Mouse (Mus musculus) lung, embryonic 16.5 days (tissue): Measurements from ENCODE around the gene Ccdc57. TPM values are rescaled to one million over a fixed set of nuclear protein-coding genes. Genes with fewer than 3 reads are reported as not detected.
A peak's percentile ranks its signal among the peaks of the same experiment; 100 is the strongest.

ENCODE experiments used
- ATAC-seq: fragments of 200-750 bp; cut with Nextera tagmentation; 2 replicates; pipeline ENCODE4 v1.8.0; 2017; ENCODE audit warnings: low read depth, mild to moderate bottlenecking, moderate library complexity
- H3K27ac ChIP-seq: fragments of 300-500 bp; sonication (generic); 2 replicates; pipeline ENCODE4 v1.5.1; 2014; ENCODE audit warnings: mild to moderate bottlenecking, control low read depth, low read length
- H3K27me3 ChIP-seq: fragments of 300-500 bp; sonication (generic); 2 replicates; pipeline ENCODE4 v1.6.1; 2014; ENCODE audit warnings: low read depth, low read length, mixed read lengths; ENCODE audit not compliant: control insufficient read depth, insufficient read depth
- H3K36me3 ChIP-seq: fragments of 300-500 bp; sonication (generic); 2 replicates; pipeline ENCODE4 v1.6.1; 2014; ENCODE audit warnings: low read length; ENCODE audit not compliant: control insufficient read depth, insufficient read depth
- H3K4me1 ChIP-seq: fragments of 300-500 bp; sonication (generic); replicated peaks from 2 replicates; pipeline ENCODE4 v1.6.1; 2014; ENCODE audit warnings: low read length, mixed read lengths; ENCODE audit not compliant: control insufficient read depth, insufficient read depth
- H3K4me2 ChIP-seq: fragments of 300-500 bp; sonication (generic); 2 replicates; pipeline ENCODE4 v1.6.1; 2014; ENCODE audit warnings: low read depth, low read length, control low read depth
- H3K4me3 ChIP-seq: fragments of 300-500 bp; sonication (generic); 2 replicates; pipeline ENCODE4 v1.5.1; 2014; ENCODE audit warnings: mild to moderate bottlenecking, low read length, control low read depth
- H3K9ac ChIP-seq: fragments of 300-500 bp; sonication (generic); 2 replicates; pipeline ENCODE4 v1.6.1; 2014; ENCODE audit warnings: low read length, control low read depth
- H3K9me3 ChIP-seq: fragments of 300-500 bp; sonication (generic); 2 replicates; pipeline ENCODE4 v1.6.1; 2016; ENCODE audit warnings: low read length; ENCODE audit not compliant: control insufficient read depth
- WGBS: fragments of 180-500 bp; shearing (Covaris S2); extraction: QIAGEN DNeasy Blood & Tissue Kit; methylation state at CpG from one replicate; pipeline ENCODE4 v1.1.7; 2014; 5-methylcytosine and 5-hydroxymethylcytosine counted together
- polyA plus RNA-seq: library from polyadenylated mRNA; unstranded; fragments of >200 nt; fragmentation: Nextera tagmentation; extraction: Ambion mirVana; gene quantifications from 2 replicates; pipeline ENCODE4 v1.2.1, GENCODE M21; 2015

The Ccdc57 gene
- polyA plus RNA-seq, 1 experiment from 2014 or later: 6.4 TPM

DNA sequence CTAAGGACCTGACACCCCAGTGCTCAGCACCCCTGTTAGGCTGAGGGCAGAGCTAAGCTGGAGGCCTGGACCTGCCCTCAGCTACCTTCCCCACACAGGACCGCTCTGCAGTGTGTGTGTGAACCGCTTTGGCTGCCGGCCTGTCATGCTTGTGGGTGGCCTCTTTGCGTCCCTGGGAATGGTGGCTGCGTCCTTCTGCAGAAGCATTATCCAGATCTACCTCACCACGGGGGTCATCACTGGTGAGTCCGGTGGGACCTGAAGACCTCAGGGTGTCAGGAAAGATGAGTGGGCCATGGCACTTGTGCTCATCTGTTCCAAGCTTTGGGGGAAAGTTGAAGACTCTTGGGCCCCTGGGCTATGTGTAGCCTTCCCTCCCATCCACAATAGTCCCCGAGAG is 23.0 kb upstream of the Ccdc57 start:
- WGBS: 87% methylated on average over 8 of the region's 8 CpGs
- H3K4me1 ChIP-seq: peaks cover 17% of the 10 kb centered on the region
- no peaks in the 10 kb centered on the region for H3K36me3 ChIP-seq
- H3K9me3 ChIP-seq: no peaks in the 10 kb centered on the region
- H3K27me3 ChIP-seq: no peaks in the 10 kb centered on the region
- H3K27ac ChIP-seq: no peak overlapping the region
- ATAC-seq: no peak
- no peak overlapping the region for H3K9ac ChIP-seq
- H3K4me2 ChIP-seq: no peak overlapping the region
- H3K4me3 ChIP-seq: no peak overlapping the region

DNA sequence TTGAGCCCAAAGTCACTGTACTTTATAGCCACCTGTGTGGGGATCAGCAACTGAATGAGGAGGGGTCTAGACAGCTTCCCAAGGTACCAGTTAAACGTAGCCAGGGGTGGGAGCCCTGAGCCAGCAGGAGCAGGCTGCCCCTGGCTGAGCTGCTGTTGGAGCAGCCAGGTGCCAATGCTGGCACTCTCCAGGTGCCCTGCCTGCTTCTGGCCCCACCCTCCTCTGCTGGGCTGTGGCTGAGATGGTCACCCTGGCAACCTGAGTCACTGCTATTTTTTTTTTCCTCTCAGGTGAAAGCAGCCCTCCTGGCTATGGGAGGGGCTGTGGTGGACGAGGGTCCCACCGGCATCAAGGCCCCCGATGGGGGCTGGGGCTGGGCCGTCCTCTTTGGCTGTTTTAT is 22.3 kb upstream of the Ccdc57 start:
- Histone ChIP-seq H3K27ac (no peak overlapping the region), H3K9ac (no peak overlapping the region), H3K27me3 (no peaks in the 10 kb centered on the region), H3K36me3 (no peaks in the 10 kb centered on the region), H3K9me3 (no peaks in the 10 kb centered on the region), H3K4me2 (no peak overlapping the region), H3K4me3 (no peak overlapping the region), H3K4me1 (peaks cover 25% of the 10 kb centered on the region)
- no peak for ATAC-seq
- 62% methylated on average over 5 of the region's 5 CpGs for WGBS

DNA sequence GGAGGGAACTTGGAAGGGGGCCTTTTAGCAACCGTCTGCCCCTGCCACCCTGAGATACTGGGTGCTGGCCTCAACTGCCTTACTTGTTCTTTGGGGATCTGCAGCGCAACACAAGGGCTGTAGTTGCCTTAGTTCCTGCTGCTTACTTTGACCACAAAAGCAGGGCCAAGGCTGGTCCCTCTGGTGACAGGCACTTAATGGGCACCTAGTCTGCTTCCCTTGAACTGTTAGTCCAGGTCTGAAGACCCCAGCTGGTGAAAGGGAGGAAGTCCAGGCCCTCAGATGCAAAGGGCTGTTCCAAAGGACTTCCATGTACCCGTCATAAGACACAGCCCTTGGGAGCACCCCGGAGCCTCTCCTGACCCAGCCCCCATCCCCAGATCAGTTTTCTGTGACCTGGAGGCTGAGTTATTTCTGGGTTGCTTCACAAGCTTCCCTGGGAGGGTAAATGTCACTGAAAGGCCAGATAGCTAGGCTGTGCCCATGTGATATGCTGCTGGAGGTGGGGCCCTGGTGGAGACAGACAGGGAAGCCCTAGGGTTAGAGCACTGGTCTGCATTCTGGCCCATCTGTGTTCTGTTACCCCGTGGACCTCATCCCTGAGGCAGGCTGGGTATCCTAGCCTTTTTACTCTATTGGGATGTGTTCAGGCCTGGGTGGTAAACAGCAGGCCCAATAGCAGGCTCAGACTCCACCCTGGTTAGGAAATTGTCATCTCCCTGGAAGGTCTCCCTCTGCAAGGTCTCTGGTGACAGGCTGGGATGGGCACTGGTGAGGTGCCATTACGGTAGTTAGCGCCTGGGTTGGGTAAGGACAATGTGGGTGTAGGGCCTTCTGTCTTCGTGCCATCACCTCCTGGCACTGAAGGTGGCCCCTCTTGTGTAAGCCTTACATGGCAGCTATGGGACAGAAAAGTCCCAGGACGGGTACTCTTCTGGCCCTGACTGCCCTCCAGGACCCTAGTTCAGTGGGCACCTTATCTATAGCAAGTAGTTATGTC is 19.4 kb upstream of the Ccdc57 start:
- no peak overlapping the region for H3K27ac ChIP-seq

DNA sequence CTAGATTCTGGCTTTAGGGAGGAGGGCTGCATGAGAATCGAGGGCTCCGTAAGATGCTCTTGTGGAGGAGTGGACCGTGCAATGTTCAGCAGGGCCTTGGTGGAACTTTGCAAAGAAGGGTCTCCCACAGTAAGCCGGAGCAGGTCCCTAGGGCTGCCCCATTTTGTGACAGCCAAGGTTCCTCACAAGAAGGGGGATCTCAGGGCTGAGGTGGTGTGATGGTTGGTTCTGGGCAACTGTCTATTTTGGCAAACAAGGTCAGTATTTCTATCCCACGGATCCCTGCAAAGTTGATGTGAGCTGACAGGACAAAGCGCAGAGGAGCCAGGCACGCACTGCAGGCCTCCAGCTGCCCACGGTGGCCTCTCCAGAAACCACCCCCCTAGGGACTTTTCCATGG is 18.6 kb upstream of the Ccdc57 start:
- Histone ChIP-seq H3K9ac (peak overlapping the region; percentile 67), H3K4me2 (peak overlapping the region; percentile 78), H3K27ac (peak overlapping the region; percentile 57), H3K4me1 (peaks cover 27% of the 10 kb centered on the region), H3K9me3 (no peaks in the 10 kb centered on the region), H3K4me3 (peak overlapping the region; percentile 55), H3K27me3 (no peaks in the 10 kb centered on the region), H3K36me3 (no peaks in the 10 kb centered on the region)
- ATAC-seq: no peak
- 23% methylated on average over 8 of the region's 8 CpGs for WGBS

More for the DNA sequence above, 19.4 kb upstream of the Ccdc57 start:
- Histone ChIP-seq H3K9me3 (no peaks in the 10 kb centered on the region), H3K9ac (no peak overlapping the region), H3K36me3 (no peaks in the 10 kb centered on the region), H3K4me1 (peaks cover 27% of the 10 kb centered on the region), H3K27me3 (no peaks in the 10 kb centered on the region), H3K4me3 (no peak overlapping the region; the same call in 1 of the 2 replicates), H3K4me2 (peak overlapping the region; percentile 78; the same call in 1 of the 2 replicates)
- no peak for ATAC-seq
- 81% methylated on average over 9 of the region's 9 CpGs for WGBS

DNA sequence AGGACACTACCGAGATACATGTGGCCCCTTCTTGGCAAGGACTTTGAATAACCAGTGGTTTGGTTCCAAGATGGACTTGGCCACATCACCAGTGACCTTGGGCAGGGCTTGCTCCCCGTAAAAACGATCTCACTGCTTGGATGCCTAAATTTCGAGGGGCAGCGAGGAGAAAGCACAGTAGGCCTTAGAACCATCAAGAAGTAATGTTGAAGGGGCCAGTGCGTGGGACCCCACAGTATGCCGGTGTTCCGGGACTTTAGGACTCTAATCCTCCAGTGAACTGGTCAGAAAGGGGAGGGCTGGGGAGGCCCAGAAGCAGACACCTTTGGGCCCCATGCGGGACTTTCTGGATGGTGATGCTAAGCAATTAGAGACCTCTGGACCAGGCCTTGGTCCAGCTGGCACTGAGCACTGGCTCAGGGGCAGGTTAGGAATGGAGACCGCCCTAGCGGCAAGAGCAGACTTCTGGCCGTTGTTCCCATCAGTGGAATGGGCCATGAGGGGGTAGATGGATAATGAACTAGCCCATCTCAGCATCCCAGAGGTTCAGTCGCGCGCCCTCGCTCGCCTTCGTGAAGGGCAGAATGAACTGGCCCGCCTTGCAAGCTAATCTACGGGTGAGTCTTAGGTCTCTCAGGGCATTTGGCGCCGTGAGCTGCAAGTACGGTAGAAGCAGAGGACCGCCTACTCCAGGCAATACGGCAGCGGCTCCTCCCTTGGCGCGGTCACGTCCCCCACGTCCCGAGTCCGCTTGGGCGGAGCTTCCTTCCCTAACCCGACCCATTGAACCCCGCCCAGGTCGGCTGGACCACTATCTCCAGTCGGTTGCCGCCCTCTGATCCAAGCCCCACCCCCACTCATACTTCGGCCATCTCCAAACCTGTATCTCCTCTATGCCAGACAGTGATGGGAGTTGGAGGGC is 17.9 kb upstream of the Ccdc57 start:
- Histone ChIP-seq H3K4me1 (peaks cover 27% of the 10 kb centered on the region), H3K9ac (peak overlapping the region; percentile 67), H3K4me3 (peak overlapping the region; percentile 55), H3K9me3 (no peaks in the 10 kb centered on the region), H3K4me2 (peak overlapping the region; percentile 78), H3K27ac (peak overlapping the region; percentile 57), H3K27me3 (no peaks in the 10 kb centered on the region), H3K36me3 (no peaks in the 10 kb centered on the region)
- WGBS: 2% methylated on average over 39 of the region's 39 CpGs
- ATAC-seq: peak; percentile 89

DNA sequence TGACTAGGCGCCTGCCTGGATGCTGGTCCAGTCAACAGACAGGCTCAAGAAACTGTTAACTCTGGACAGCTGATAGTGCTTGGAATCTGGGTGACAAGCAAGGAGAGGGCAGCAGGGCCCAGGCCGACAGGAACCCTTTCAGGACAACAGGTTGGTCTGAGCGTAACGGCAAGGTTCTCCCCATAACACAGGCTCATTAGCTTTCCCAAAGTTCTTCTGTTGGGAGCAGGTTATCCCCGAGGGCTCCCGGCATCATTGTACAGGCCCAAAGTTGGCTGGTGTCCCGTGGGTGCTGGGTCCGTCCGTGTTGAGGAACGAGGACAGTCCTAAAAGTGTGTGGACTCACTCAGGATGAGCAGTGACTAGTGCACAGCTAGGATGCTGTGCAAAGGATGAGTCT is 17.2 kb upstream of the Ccdc57 start:
- Histone ChIP-seq H3K4me1 (peaks cover 25% of the 10 kb centered on the region), H3K9me3 (no peaks in the 10 kb centered on the region), H3K9ac (peak overlapping the region; percentile 67), H3K27ac (no peak overlapping the region), H3K36me3 (no peaks in the 10 kb centered on the region), H3K4me3 (peak overlapping the region; percentile 55), H3K4me2 (peak overlapping the region; percentile 78), H3K27me3 (no peaks in the 10 kb centered on the region)
- 25% methylated on average over 10 of the region's 10 CpGs for WGBS
- ATAC-seq: no peak

DNA sequence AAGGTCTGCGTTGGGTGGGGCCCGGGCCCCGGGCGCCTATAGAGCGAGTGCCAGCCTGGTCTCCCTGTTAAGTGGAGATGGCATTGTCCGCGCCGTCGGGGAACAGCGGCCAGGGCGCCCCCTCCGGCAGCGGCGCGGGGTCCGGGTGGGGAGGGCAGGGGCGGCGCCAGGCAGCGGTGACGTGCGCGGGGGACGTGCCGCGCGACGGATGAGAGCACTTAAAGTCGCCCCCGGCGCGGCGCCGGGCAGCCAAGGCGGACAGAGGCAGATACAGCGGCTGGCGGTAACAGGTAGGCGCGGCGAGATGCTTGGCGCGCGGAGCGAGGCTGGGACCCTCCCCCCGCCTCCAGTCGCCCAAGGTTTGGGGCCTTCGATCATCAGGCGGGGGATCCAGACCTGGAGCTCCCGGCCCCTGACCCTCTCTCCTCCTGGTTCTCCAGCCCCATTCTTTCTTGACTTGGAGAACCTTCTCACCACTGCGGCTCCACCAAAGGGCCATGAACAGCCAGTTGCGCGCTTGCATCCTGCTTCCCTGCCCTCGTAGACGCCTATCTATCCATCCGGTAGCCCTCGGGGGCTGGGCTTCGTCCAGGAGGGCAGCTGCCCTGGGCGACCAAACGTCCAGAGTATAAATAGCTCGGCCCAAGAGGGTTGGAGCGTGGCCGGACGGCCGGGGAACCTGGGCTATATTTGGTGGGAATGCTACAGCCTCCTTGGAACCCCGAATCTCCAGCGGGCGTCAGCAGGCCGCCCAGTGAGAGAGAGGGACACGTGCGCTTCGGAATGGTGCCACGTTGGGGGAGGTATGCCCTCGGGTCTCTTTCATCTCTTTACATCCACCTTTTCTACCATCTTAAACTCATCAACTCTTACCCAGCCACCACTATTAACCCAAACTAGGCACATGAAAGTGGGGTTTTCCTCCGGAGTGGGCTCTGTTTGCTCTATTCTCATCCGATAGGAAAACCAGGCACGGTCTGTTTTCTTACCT is 16.5 kb upstream of the Ccdc57 start:
- Histone ChIP-seq H3K9ac (peak overlapping the region; percentile 67), H3K4me1 (peaks cover 25% of the 10 kb centered on the region), H3K9me3 (no peaks in the 10 kb centered on the region), H3K36me3 (no peaks in the 10 kb centered on the region), H3K4me3 (peak overlapping the region; percentile 55), H3K4me2 (peak overlapping the region; percentile 78), H3K27me3 (no peaks in the 10 kb centered on the region), H3K27ac (0 out of 2 replicates have a peak overlapping the region, but pooled peaks have one; percentile 15)
- peak; percentile 59 for ATAC-seq
- 2% methylated on average over 68 of the region's 75 CpGs for WGBS

DNA sequence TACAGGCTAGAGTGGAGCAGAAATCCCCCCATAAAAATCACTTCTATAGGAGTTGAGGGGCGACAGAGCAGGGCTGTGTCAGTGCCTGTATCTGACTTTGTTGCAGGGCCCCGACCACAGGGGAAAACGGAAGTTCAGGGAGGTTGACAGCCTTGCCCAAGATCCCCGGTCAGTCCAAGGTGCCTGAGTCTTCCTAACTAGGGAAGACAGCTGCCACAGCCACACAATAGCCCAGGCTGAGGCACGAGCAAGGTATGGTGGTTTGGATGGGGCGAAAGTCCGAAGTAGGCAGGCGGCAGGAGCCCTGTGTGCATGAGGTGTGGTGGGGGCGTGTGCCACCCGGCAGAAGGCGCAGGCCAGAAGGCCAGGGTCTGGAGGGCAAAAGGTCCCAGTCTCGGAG is 15.7 kb upstream of the Ccdc57 start, which contains the start of gene Slc16a3:
Slc16a3 (plus strand) TSS at position 153 of the 400 bp plus-strand sequence.
- no peaks in the 10 kb centered on the region for H3K36me3 ChIP-seq
- H3K4me2 ChIP-seq: peak within 1 kb of the TSS; percentile 78
- 0 out of 2 replicates have a peak within 1 kb of the TSS, but pooled peaks have one; percentile 15 for H3K27ac ChIP-seq
- peak within 1 kb of the TSS; percentile 55 for H3K4me3 ChIP-seq
- no peaks in the 10 kb centered on the region for H3K27me3 ChIP-seq
- no peaks in the 10 kb centered on the region for H3K9me3 ChIP-seq
- no peak for ATAC-seq
- H3K4me1 ChIP-seq: peaks cover 25% of the 10 kb centered on the region
- H3K9ac ChIP-seq: peak within 1 kb of the TSS; percentile 67
- WGBS: 22% methylated on average over 12 of the region's 12 CpGs
